Mouse (Mus musculus) neural tube, embryonic 14.5 days (tissue): ENCODE data around the gene Sae1. TPM values are rescaled to one million over a fixed set of nuclear protein-coding genes. Genes with fewer than 3 reads are reported as not detected.
"Not testable (repeated sequence)": the region's sequence is repeated elsewhere in the genome, so short reads cannot be mapped to it uniquely, and the experiment has no call there.

Experiments used
- ATAC-seq: fragments of 200-750 bp; cut with Nextera tagmentation; 2 replicates; pipeline ENCODE4 v1.8.0; 2017; ENCODE audit warnings: low read depth, mild to moderate bottlenecking, moderate TSS enrichment, moderate library complexity
- H3K27ac ChIP-seq: fragments of 300-500 bp; sonication (generic); 2 replicates; pipeline ENCODE4 v1.5.1; 2014; ENCODE audit warnings: low read depth, mild to moderate bottlenecking, control low read depth, low read length, moderate library complexity, mixed read lengths
- H3K27me3 ChIP-seq: fragments of 300-500 bp; sonication (generic); 2 replicates; pipeline ENCODE4 v1.6.1; 2014; ENCODE audit warnings: low read length; ENCODE audit not compliant: control insufficient read depth, insufficient read depth
- H3K36me3 ChIP-seq: fragments of 300-500 bp; sonication (generic); 2 replicates; pipeline ENCODE4 v1.6.1; 2014; ENCODE audit warnings: low read length, mixed read lengths; ENCODE audit not compliant: control insufficient read depth, insufficient read depth
- H3K4me1 ChIP-seq: fragments of 300-500 bp; sonication (generic); 2 replicates; pipeline ENCODE4 v1.6.1; 2014; ENCODE audit warnings: low read length; ENCODE audit not compliant: control insufficient read depth, insufficient read depth
- H3K4me2 ChIP-seq: fragments of 300-500 bp; sonication (generic); 2 replicates; pipeline ENCODE4 v1.6.1; 2014; ENCODE audit warnings: mild to moderate bottlenecking, low read depth, low read length, control low read depth
- H3K4me3 ChIP-seq: fragments of 300-500 bp; sonication (generic); 2 replicates; pipeline ENCODE4 v1.5.1; 2014; ENCODE audit warnings: low read depth, low read length, control low read depth, mixed read lengths
- H3K9ac ChIP-seq: fragments of 300-500 bp; sonication (generic); replicated peaks from 2 replicates; pipeline ENCODE4 v1.6.1; 2014; ENCODE audit warnings: low read depth, mild to moderate bottlenecking, control low read depth, low read length, mixed read lengths
- H3K9me3 ChIP-seq: fragments of 300-500 bp; sonication (generic); 2 replicates; pipeline ENCODE4 v1.6.1; 2016; ENCODE audit warnings: low read length; ENCODE audit not compliant: control insufficient read depth
- WGBS: fragments of 180-500 bp; shearing (Covaris S2); extraction: QIAGEN DNeasy Blood & Tissue Kit; methylation state at CpG from one replicate; pipeline ENCODE4 v1.1.7; 2014; 5-methylcytosine and 5-hydroxymethylcytosine counted together
- polyA plus RNA-seq: library from polyadenylated mRNA; unstranded; fragments of >200 nt; fragmentation: Nextera tagmentation; extraction: Ambion mirVana; gene quantifications from 2 replicates; pipeline ENCODE4 v1.2.1, GENCODE M21; 2014

Sae1 gene
- polyA plus RNA-seq, 1 experiment from 2014 or later, result 197 TPM

DNA sequence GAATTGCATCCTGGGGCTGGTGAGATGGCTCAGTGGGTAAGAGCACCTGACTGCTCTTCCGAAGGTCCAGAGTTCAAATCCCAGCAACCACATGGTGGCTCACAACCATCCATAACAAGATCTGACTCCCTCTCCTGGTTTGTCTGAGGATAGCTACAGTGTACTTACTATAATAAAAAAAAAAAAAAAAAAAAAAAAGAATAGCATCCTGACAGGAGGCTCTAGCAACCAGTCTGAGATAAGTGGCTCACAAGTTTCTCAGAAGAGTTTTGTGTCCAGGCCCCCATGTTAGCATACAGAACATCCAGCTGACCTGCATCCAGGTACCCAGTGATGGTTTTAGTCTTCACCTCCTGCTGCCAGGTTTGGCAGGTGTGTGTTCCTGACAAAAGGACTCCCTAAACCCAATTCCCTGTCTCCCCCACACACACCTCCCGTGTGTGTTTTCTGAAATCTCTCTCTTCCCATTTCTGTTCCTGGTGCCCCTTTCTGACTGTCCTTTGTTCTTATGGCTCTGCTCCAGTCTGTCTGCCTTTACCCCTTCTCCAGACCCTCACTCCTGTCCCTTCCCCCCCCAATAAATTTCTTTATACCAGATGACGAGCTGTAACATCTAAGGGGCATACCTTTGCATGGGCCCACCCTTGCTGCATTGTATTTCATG, 10.9 kb upstream of the Sae1 start:
- Histone ChIP-seq H3K27ac (peak overlapping the region; percentile 100), H3K27me3 (no peaks in the 10 kb centered on the region), H3K36me3 (no peaks in the 10 kb centered on the region), H3K9ac (peak overlapping the region; percentile 100; the same call in 1 of the 2 replicates), H3K4me1 (peaks cover 10% of the 10 kb centered on the region; the same call in 1 of the 2 replicates), H3K4me2 (peak overlapping the region; percentile 60), H3K9me3 (no peaks in the 10 kb centered on the region), H3K4me3 (peak overlapping the region; percentile 98)
- WGBS, result 53% methylated on average over 3 of the region's 3 CpGs
- no peak for ATAC-seq

DNA sequence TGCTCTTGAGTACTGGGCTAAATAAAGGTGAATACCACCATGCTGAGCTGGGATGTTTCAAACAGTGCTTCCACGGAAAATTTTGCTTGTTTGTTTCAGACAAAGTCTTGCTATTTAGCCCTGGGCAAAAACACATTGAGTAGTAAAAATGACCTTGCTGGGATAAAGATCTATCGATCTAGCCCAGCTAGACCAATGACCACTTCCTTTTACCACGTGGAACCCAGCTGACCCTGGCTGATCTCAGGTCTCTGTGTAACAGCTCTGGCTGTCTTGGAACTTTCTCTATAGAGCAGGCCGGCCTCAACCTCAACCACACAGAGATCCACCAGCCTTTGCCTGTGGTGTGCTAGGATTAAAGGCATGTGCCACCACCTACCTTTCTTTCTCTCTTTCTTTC, 9.9 kb upstream of the Sae1 start:
- Histone ChIP-seq H3K4me1 (peaks cover 7% of the 10 kb centered on the region; the same call in 1 of the 2 replicates), H3K27me3 (no peaks in the 10 kb centered on the region), H3K27ac (no peak overlapping the region), H3K4me3 (no peak overlapping the region), H3K36me3 (no peaks in the 10 kb centered on the region), H3K9me3 (no peaks in the 10 kb centered on the region), H3K9ac (no peak overlapping the region), H3K4me2 (no peak overlapping the region)
- WGBS, result 85% methylated on average over 4 of the region's 4 CpGs
- no peak for ATAC-seq

DNA sequence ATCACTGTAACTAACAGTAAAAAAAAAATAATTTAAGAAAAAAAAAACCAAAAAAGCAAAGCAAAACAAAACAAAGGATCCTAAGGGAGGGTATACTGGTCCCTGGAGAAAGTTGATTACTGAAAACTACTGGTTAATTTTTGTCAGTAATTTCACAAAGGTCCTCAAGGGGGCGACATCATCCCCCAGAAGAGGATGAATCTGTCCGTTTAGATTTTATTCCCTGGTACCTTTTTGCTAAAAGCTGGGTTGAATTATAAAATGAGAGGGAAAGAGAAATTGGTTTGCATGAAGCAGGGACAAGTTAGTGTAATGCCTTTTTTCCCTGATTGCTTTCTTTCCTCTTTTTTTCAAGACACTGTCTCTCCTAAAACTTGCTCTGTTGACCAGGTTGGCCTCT, 8.3 kb upstream of the Sae1 start:
- ATAC-seq, result no peak
- H3K4me3 ChIP-seq, result no peak overlapping the region
- peaks cover 7% of the 10 kb centered on the region; the same call in 1 of the 2 replicates for H3K4me1 ChIP-seq
- H3K27ac ChIP-seq, result no peak overlapping the region
- no peak overlapping the region for H3K9ac ChIP-seq
- 2% methylated on average over 2 of the region's 2 CpGs for WGBS
- no peak overlapping the region for H3K4me2 ChIP-seq
- H3K9me3 ChIP-seq, result no peaks in the 10 kb centered on the region
- H3K36me3 ChIP-seq, result no peaks in the 10 kb centered on the region
- no peaks in the 10 kb centered on the region for H3K27me3 ChIP-seq

DNA sequence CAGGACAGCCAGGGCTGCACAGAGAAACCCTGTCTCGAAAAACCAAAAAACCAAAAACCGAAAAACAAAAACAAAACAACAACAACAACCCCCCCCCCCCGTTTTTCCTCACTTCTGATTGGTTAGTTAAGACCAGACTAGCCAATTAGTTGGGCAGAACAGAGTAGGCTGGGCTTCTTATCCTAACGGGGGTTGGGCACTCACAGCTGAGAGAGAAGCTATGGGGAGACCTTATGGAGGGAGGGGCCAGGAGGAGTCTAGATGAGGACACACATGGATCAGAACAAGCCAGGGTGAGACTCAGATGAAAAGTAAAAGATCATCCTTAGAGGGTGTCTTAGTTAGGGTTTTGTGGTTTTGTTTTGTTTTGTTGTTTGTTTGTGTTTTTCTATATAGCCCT, 5.3 kb upstream of the Sae1 start:
- Histone ChIP-seq H3K4me1 (no peaks in the 10 kb centered on the region), H3K9me3 (no peaks in the 10 kb centered on the region), H3K4me3 (no peak overlapping the region), H3K36me3 (no peaks in the 10 kb centered on the region), H3K4me2 (no peak overlapping the region), H3K27ac (no peak overlapping the region), H3K9ac (no peak overlapping the region), H3K27me3 (no peaks in the 10 kb centered on the region)
- 51% methylated on average over 4 of the region's 4 CpGs for WGBS
- ATAC-seq, result no peak

DNA sequence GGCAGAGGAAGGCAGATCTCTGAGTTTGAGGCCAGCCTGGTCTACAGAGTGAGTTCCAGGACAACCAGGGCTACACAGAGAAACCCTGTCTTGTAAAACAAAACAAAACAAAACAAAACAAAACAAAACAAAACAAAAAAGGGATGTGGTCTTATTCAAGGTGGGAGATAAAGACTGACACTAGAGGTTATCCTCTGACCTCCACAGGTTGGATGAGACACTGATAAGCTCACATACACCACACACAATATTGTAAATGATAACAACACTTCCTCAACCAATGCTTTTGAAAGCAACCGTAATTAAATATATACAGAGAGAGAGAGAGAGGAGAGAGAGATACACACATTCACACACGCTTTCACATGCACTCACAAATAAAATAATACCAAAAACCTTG, 2.3 kb upstream of the Sae1 start:
- not testable (repeated sequence) for H3K4me3 ChIP-seq, H3K27ac ChIP-seq, H3K9me3 ChIP-seq, H3K9ac ChIP-seq, H3K27me3 ChIP-seq, H3K36me3 ChIP-seq, H3K4me2 ChIP-seq, ATAC-seq
- H3K4me1 ChIP-seq, result peaks cover 12% of the 10 kb centered on the region
- 92% methylated on average over 2 of the region's 2 CpGs for WGBS

DNA sequence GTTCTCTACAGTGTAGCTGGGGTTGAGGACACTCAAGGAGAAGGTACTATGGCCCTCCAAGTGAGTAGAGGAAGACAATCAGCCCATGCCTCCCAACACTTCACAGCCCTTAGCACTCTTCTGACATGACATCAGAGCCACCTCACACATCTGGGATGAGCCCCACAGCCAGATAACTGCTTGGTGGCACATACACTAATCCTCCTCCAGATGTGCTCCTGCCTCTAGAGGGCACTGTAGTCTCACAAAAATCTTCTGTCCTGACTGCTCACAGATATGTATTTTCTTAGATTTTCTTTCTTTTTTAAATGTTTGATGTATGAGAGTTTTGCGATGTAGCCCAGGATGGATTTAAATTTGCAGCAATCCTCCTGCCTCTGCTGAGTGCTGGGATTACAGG, 11.1 kb downstream of the Sae1 start:
- H3K27me3 ChIP-seq, result no peaks in the 10 kb centered on the region
- H3K4me1 ChIP-seq, result no peaks in the 10 kb centered on the region
- no peak overlapping the region for H3K9ac ChIP-seq
- ATAC-seq, result no peak
- no peak overlapping the region for H3K4me2 ChIP-seq
- H3K27ac ChIP-seq, result no peak overlapping the region
- WGBS, result 97% methylated on average over 1 of the region's 1 CpGs
- no peak overlapping the region for H3K4me3 ChIP-seq
- peaks cover 16% of the 10 kb centered on the region; the same call in 1 of the 2 replicates for H3K36me3 ChIP-seq
- no peaks in the 10 kb centered on the region for H3K9me3 ChIP-seq

DNA sequence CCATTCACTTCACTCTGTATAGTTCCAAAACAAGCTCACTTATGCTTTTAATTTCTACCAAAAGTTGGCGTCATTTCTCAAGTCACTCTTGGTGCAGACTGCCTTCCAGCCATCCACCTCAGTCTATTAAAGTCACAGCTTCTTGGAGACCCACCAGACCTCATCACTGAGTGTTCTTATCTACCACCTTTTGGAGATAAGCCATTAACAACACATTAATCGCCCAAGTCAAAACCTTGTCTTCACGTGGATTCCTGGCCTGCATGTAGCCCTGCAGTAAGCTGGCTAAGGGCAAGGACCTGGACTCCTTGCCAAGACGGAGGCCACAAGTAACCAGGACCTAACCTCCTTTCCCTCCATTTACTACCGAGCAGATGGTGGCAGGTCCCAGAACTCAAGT, 12.6 kb downstream of the Sae1 start:
- Histone ChIP-seq H3K4me2 (no peak overlapping the region), H3K9ac (no peak overlapping the region), H3K4me3 (no peak overlapping the region), H3K27ac (no peak overlapping the region), H3K4me1 (no peaks in the 10 kb centered on the region), H3K9me3 (no peaks in the 10 kb centered on the region), H3K27me3 (no peaks in the 10 kb centered on the region), H3K36me3 (peaks cover 22% of the 10 kb centered on the region; the same call in 1 of the 2 replicates)
- 92% methylated on average over 5 of the region's 5 CpGs for WGBS
- no peak for ATAC-seq

DNA sequence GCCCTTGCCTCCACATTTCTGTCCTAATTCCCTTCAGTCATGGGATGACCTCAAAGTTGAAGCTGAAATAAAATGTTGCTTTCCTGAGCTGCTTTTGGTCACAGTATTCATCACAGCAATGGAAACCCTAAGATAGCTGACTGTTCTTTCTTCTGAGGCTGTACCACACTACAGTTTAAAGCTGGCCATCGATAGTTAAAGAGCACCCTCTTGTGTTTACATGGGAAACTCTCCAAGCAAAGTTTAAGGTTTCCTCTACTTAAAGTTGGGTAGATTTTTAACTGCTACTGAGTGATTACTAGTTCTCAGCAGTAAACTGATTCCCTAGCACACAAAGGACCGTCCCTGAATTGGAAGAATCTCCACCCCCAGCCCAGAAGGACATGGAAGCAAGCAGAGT, 13.9 kb downstream of the Sae1 start:
- peaks cover 32% of the 10 kb centered on the region for H3K36me3 ChIP-seq
- H3K27ac ChIP-seq, result no peak overlapping the region
- 35% methylated on average over 2 of the region's 2 CpGs for WGBS
- H3K9ac ChIP-seq, result no peak overlapping the region
- no peak overlapping the region for H3K4me2 ChIP-seq
- H3K4me1 ChIP-seq, result no peaks in the 10 kb centered on the region
- ATAC-seq, result no peak; the same call in 1 of the 2 replicates
- no peak overlapping the region for H3K4me3 ChIP-seq
- no peaks in the 10 kb centered on the region for H3K27me3 ChIP-seq
- no peaks in the 10 kb centered on the region for H3K9me3 ChIP-seq

DNA sequence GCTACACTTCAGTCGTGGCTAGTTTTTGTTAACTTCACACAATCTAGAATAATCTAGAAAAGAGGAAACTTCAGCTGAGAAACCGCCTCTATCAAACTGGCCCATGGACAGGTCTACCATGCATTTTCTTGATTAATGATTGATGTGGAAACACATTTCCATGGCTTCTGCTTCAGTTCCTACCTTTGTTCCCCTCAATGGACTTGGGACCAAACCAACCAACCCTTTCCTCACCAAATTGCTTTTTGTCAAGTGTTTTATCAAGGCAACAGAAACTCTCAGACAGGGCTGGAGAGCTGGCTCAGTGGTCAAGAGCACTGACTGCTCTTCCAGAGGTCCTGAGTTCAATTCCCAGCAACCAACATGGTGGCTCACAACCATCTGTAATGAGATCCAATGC, 17.0 kb downstream of the Sae1 start:
- H3K9ac ChIP-seq, result no peak overlapping the region
- H3K9me3 ChIP-seq, result no peaks in the 10 kb centered on the region
- WGBS, result 94% methylated on average over 2 of the region's 2 CpGs
- ATAC-seq, result no peak
- no peak overlapping the region for H3K4me2 ChIP-seq
- no peak overlapping the region for H3K4me3 ChIP-seq
- no peak overlapping the region for H3K27ac ChIP-seq
- H3K36me3 ChIP-seq, result peaks cover 39% of the 10 kb centered on the region
- H3K4me1 ChIP-seq, result 0 out of 2 replicates have a peak, but pooled peaks cover 4% of the 10 kb centered on the region
- H3K27me3 ChIP-seq, result no peaks in the 10 kb centered on the region
